Mouse (Mus musculus) embryo, embryonic 9.5 days (tissue): ENCODE results near the gene Rnaseh2a.

Source experiments
- DNase-seq: peaks from one replicate; pipeline ENCODE4 v3.0.0-alpha.2; 2017; ENCODE audit errors: extremely low spot score

Rnaseh2a gene

DNA sequence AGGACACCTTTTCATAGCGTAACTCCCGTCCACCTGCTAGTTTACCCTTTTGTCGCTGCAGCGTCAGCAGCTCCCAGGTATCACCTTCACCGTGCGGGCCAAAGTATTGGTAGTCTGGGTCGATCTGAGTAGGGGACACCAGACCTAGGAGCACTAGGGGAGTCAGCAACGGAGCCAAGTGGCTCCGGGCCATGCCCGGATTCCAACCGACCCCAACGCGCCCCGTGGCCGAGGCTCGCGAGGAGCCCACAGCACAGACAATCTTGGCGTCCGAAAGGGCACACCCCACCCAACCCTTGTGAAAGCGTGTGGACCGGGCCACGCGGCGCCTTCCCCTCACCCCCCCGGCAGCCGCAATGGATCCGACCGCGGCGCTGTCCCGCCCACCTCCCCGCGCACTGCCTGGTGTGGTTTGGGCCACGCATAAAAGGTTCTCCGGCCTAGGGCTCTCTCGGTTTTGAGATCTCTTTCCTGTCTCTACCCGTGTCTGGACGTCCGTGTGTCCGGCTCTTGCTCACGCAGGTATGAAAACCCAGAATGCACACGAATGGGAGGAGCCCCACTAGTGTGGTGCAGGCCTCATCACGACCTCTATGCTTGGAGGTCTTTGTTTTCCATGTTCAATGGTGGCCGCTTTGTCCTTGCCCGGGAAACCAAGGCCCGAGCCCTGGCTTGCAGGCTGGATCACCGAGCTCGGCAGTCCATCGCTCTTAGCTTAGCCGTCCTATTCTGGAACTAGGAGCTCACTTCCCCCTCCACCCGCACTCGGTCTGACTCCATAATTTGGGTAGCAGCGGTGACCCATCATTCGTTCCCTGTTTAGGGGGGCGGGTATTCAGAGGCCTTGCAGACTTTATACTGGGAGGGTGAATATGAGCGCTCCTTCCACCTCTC is at the start of gene Rnaseh2a, which contains the start of the genes Gm49661 and Prdx2:
Rnaseh2a (minus strand) TSS at position 527 of the 894 bp plus-strand sequence.
Gm49661 (minus strand) TSS at position 193 of the 894 bp plus-strand sequence.
Prdx2 (plus strand) TSS at position 347 of the 894 bp plus-strand sequence.
- peak; percentile 90 for DNase-seq

DNA sequence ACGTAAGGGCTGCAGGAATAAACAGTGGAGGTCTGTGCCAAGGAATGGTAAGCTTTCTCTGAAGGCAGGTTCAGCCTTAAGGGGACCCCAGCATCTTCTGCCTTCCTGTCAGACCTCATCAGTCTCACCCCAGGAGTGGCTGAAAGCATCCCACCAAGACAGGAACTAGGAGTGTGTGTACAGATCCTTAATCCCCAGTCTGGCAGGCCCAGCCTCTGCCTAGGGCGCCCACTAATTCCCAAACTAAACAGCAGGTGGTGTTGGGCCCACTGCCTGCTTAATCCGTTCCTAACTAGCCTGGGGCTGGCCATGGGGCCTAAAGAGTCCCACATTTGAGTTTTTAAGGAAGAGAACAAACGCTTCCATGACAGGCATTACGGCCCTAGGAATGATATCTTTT is 47.6 kb upstream of the Rnaseh2a start:
- no peak for DNase-seq

DNA sequence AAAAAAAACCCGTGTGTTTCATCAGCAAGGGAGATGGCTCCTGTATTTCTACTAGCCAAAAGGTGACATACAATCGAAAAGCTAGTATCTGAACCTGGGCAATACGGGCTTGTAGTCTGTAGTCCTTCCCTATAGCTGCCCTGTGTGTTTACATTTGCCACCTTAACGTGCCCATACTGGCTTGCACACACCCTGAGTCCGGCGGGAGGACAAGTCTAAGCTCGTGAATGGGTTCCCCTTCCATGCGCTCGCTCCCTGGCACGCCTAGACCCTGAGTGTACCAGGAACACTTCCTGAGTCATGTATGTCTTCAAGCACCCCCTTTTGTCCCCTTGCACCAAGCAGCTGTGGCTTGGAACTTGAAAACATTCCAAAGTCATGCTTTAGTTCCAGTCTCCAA is 47.2 kb upstream of the Rnaseh2a start:
- DNase-seq: no peak

DNA sequence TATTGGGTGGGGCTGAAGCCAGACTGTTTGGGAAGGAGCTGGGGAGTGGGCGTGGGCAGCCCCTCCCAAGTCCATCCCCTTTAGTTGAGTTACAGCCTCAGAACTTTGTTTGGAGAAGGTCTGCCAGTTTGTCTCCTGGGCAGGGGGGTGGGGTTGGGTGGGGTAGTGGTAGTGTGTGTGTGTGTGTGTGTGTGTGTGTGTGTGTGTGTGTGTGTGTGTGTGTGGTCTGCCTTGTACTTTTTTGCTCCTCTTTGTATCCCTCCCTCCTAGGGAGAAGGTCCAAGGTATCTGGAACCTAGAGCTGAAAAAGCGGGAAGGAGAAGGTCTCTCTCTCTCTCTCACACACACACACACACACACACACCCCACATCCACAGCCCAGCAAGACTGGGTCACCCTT is 44.9 kb upstream of the Rnaseh2a start, which contains the start of gene Best2:
Best2 (minus strand) TSS at position 101 of the 400 bp plus-strand sequence.
- DNase-seq: no peak

DNA sequence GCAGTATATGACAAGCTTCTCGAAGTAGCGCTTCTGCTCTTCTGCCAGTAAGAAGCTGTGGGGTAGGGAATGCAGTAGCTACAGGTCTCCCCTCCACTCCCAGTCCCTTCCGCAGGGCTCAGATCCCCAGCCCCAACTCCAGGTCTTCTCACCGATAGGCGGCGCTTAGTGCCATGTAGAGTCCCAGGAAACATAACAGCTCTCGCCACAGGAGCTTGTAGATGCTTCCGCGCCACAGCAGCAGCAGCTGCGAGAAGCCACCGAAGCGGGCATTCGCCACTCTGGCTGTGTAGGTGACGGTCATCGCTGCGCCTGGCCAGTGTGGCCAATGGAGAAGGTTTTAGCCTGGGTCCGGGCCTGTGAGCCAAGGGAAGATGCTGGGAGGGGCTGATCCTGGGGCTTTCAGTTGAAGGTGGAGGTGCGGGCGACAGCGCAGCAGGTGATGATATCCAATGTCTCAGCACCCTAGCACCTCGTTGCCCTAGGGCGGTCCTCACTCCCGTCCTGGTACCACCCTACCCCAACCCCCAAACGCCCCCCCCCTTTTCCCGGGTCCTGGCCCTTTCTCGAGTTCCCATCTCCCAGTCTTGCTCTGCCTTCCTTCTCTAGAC is 43.8 kb upstream of the Rnaseh2a start:
- DNase-seq: peak; percentile 75

DNA sequence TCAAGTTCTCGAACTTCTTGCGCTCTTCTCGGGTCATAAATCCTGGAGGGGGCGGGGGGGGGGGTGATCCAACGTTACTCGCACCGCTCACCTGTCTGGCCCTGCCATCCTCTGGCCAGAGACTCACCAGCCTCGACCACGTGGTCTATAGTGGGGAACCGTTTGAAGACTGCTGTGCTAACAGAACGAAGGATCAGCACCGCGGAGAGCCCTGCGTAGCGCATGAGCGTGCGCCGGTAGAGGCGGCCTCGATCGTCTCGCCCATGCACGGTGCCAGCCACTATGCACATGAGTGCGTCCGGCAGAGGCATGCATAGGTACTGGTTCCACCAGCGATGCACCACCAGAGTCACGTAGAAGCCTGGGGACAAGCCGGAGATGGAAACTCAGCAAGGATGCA is 41.7 kb upstream of the Rnaseh2a start:
- DNase-seq: no peak

DNA sequence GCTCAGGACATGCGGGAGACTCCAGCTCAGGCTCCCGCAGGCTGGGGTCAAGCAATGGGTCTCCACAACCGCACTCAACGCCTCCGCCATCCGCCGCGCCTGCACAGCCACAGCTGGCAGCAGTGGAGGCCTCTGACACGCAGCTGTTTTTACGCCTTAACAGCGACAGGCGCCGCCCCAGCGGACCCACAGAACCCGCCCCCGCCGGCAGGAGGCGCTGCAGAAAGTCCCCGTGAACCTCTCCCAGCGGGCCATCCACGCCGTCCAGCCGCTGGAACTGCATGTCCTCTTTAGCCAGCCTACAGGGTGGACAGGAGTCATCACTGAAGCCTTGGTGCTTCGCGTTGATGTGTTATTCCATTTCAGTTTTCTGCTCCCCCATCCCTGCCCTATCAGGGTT is 38.1 kb upstream of the Rnaseh2a start:
- peak; percentile 47 for DNase-seq

DNA sequence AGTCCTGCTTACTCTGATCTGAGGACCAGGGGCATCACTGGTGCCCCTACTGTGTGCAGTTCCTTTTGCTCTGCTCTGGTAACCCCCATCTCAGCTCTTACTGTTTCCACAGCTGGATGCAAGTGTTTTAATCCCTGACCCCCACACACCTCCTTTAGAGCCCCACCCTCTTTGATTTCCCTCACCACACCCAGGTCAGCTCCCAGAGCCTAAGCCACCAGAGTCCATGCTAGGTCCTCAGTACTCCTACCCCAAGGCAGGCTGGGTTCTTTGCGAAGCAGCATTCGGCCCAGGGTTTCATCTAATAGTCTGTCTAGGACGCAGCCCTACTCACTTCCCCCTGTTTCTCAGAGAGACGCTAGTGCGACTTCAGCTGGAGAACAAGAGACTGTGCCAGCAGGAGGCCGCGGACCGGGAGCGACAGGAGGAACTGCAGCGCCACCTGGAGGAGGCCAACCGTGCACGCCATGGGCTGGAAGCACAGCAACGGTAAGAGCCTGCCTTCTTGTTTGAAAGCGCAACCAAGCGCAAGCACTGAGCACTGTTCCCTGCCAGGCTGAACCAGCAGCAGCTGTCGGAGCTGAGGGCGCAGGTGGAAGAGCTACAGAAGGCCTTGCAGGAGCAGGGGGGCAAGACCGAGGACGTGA is 28.2 kb upstream of the Rnaseh2a start:
- DNase-seq: peak; percentile 89

DNA sequence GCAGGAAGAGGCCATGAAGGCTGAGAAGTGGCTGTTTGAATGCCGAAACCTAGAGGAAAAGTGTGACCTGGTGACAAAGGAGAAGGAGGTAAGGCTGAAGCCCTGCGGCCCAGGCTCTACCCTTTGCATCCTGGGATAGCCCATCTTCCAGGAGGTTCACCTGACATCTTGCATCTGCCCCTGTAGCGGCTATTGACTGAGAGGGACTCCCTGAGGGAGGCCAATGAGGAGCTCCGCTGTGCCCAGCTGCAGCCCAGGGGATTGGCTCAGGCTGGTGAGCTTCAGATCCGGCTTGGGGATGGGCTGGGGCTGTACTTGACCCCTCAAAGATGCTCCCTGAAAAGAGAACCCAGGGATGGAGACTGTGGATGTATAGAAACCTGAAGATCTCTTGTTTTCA is 27.4 kb upstream of the Rnaseh2a start:
- DNase-seq: no peak

DNA sequence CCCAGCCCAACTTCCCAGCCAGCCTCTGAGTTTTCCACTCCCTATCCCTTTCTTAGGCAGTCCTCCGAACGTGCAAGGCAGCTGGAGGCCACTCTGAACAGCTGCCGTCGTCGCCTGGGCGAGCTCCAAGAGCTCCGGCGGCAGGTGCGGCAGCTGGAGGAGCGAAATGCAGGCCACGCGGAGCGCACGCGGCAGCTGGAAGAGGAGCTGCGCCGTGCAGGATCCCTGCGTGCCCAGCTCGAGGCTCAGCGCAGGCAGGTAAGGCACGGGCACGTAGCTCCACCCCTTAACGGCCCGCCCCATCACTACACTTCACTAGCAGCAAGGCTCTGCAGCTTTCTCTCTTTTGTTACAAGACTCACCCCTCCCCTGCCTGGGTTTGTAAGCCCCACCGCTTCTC is 26.1 kb upstream of the Rnaseh2a start:
- DNase-seq: no peak

DNA sequence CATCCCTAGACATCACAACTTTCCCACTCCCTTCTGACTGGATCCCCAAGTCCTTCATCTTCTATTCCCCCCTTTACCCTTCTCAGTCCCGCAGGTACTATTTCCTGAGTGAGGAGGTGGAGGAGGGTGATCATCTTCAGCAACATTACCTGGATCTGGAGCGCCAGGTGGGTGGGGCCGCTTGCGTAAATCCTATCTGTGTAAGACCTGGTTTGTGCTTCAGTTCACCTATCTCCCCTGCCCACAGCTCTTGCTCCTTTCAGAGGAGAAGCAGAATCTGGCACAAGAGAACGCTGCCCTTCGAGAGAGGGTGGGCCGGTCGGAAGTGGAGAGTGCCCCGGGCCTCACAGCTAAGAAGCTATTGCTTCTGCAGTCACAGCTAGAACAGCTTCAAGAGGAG is 24.8 kb upstream of the Rnaseh2a start:
- no peak for DNase-seq

DNA sequence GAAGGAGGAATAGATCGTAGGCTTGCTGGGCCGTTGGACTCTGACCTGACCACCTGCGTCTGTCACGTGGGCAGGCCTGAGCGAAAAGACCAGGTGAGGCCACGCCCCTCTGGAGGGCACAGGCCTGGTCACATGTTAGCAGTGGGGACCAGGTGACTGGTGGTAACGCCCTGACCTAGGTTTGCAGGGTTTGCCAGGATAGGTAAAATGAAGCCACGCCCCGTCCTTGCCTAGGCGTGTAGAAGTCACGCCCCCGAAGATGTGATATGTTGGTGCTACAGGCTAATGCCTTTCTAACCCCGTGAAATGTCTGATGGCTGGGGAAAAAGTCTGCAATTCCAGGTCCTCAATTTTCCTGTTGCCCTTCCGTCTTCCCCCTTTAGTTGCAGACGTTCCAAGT is 21.3 kb upstream of the Rnaseh2a start:
- DNase-seq: no peak

DNA sequence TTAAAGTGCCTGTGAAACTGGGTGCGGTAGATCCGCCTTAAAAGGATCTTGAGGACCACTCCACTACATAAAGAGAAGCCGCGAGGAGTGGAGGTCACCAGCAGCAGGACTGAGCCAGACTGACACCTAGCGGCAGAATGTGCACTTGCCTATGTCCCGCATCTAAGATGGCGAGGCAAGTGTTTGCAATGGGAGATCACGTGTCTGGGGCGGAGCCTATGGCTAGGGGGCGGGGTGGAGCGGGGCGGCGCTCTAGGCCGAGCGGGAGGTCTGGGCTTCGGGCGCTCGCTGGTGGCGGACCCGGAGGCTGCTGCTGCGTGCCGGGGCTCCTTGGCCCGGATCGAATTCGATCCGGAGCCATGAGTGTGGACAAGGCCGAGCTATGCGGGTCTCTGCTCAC is 20.8 kb upstream of the Rnaseh2a start, which contains the start of gene Hook2:
Hook2 (plus strand) TSS at position 255 of the 400 bp plus-strand sequence.
- peak; percentile 97 for DNase-seq

DNA sequence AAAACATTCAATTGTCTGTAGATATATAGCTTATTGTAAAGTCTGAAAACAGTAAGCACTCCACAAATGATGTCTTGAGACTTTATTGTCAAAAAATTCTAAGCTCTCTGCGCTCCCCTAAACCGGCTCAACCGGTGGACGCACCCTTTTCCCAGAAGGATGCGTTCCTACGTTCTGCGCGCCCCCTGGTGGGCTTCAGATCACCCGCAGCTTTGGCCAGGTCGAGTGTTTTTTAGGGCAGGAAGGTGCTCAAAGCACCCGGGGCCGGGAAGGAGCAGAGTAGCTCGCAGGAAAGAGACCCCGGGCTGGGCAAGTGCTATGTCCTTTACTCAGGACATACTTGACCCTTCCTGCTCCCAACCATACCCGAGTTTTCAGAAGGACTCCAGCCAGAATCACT is 20.2 kb upstream of the Rnaseh2a start:
- DNase-seq: peak; percentile 89

DNA sequence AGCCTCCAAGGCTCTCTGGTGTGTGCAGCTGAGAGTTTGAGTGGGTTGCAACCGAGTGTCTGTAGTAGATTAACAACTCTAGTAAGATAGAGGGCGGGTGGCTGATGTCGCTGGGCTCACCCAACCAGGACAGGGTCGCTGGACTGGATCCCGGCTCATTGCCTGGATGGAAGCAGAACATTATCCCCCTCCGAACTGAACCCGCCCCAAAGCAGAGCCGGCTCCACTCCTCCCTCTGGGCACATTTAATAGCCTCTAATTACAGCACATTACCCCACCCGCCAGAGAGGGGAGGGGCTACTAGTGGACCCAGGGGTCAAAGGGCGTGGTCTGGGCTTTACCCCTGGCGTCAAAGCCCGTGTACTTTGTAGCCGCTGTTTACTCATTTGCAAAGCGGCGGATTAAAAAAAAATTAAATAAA is 19.8 kb upstream of the Rnaseh2a start:
- peak; percentile 47 for DNase-seq

DNA sequence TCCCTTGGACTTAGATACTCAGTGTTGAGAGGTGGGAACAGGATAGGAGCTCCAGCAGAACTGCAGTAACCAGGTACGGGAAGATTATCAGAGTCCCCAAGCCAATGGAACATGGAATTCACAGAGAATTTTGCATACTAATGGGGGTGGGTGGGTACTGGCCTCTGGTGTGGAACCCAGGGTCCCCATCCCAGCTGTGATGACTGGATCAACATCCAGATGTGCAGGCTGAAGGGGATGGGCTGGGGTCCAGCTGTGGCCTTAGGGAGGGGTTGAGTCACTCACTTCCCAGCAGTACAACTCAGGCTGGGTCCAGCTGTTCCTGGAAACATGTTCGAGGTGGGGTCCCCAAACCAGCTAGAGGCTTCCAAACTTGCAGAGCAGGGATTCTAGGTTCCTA is 18.3 kb upstream of the Rnaseh2a start:
- DNase-seq: no peak

DNA sequence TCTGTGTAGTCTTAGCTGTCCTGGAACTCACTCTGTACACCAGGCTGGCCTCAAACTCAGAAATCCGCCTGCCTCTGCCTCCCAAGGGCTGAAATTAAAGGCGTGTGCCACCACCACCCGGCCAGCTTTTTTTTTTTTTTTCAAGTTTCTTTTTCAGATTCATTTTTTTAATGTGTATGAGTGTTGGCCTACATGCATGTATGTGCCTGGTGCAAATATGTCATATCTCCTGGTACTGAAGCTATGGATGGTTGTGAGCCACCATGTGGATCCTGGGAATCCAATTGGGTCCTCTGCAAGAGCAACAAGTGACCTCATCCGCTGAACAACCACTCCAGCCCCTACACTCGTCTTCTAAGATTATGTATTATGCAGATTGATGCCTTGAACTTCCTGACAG is 17.8 kb upstream of the Rnaseh2a start:
- no peak for DNase-seq

DNA sequence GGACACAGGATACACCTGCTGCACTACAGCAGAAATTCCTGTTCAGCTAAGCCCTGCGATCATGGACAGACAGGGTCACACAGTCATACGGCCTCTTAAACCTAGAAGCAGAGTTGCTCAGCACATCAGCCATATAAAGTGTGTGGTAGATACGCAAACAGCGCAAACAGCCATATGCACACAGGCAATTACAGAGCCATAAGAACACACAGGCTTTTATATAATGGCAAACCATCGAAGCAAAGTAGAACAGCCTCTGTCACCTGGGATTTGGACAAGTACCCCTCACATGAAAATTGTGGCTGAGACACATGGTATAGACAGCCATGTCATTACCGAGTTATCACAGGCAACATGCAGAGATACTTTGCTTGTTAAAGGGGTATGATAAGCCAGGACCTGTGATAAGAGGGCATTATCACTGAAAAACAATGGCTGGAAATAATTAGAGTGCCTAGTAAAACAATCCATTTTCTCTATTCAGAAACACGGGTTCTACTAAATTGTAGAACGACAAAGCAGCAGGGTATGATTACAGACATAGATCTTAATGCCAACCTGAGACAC is 16.9 kb upstream of the Rnaseh2a start:
- DNase-seq: no peak

DNA sequence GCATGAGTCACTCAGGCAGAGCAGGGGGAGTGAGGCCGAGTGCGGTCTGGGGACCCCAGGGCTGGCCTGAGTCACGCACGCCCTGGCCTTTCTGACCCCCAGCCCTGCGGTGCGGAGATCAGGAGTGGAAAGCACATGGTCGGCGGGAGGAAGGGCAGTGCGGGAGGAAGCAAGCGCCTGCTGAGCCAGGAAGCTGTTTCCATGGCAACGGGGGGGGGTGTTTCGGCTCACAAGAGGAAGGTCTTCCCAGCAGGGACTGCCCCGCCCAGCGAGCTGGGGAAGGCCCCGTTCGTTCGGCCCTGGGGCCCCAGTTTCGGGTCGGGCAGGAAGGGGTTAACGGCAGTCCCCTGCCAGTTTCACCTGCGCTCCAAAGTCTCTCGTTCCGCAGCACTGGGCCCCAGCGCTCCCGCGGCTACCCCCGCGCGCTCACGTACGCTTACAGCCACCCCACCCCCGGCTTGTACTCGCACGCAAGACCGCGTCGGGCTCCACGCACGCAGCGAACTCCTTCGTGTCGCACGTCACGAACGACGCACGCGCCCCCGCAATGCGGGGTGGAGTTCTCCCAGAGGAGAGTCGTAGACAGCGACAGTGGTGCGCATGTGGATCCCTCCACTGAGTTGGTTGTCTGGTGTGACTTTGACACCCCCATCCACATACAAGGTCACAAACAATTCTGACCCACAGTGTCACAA is 16.3 kb upstream of the Rnaseh2a start:
- peak; percentile 85 for DNase-seq

DNA sequence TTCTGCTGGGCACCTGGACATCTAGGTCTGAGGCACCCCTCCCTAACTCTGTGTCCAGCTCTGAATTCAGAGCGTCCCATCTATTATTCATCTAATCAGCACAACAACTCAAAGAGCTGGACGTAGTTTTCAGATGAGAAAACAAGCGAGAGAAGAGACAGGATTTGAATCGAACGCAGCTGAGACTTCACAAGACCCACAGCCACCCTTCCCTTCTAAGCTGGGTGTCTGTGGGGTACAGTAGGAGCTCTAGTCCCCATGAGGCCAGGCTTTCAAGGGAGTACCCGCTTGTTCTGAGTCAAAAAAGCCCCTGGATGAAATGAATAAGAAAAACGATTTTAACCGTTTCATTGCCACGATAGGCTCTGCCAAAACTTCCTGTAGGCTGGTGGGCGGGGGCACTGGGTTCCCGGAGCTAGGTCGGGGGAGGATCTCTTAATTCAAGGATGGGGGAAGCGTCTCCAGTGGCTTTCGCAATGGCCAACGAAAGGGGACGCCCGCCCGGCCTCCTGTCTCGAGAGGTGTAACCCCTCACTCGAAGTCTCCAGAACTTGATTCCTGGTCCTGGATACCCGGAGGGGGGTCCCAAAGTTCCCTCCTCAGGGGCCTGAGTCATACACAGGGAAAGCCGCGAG is 15.6 kb upstream of the Rnaseh2a start:
- DNase-seq: no peak
